Mouse (Mus musculus) gastrocnemius, adult 2 months (tissue): ENCODE measurements around the gene Strada. TPM values are rescaled to one million over a fixed set of nuclear protein-coding genes. Genes with fewer than 3 reads are reported as not detected.

Experiments used
- DNase-seq: peaks from one replicate; pipeline ENCODE4 v3.0.0; 2022
- H3K27ac ChIP-seq: fragments of 200-600 bp; 2 replicates; pipeline ENCODE4 v1.8.1; 2022; ENCODE audit warnings: mild to moderate bottlenecking
- H3K4me3 ChIP-seq: fragments of 200-600 bp; 2 replicates; pipeline ENCODE4 v1.8.1; 2022; ENCODE audit warnings: mild to moderate bottlenecking, moderate library complexity
- CTCF ChIP-seq: fragments of 200-600 bp; IDR thresholded peaks from 2 replicates; pipeline ENCODE4 v1.8.1; 2022; ENCODE audit warnings: antibody characterized with exemption, mild to moderate bottlenecking, moderate library complexity
- intact Hi-C: fragments of 180-260 bp; cut with DNase I; formaldehyde crosslinking; loops from one replicate; pipeline ENCODE4 v1.15.1; 2025
- total RNA-seq, 2 experiments: library from RNA; stranded (reverse); gene quantifications; 2 replicates each; pipeline ENCODE4 v1.2.3; 2021

The Strada gene
- total RNA-seq, 2 experiments from 2014 or later: 10.0 to 10.5 TPM

DNA sequence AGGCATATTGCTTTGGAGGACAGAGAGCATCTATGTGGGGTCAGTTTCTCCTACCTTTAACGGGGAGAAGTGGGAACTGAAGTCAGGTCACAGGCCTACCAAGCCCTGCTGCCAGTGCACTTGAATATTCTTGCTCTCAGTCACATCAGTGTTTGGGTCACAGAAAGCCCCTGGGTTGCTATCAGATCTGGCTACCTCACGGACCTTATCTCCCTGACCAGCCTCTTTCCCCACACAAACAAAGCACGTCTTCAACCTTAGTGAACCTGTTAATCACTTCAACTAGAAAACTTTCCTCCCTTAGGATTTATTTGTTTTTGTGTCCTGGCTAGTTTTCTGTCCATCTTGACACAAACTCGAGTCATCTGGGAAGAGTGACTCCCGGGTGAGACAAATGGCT is 25.6 kb downstream of the Strada start:
- DNase-seq: no peak
- Histone ChIP-seq H3K27ac (no peak overlapping the region), H3K4me3 (no peak overlapping the region)
- intact Hi-C loops: no loop called here
- no peak for TF ChIP-seq CTCF

DNA sequence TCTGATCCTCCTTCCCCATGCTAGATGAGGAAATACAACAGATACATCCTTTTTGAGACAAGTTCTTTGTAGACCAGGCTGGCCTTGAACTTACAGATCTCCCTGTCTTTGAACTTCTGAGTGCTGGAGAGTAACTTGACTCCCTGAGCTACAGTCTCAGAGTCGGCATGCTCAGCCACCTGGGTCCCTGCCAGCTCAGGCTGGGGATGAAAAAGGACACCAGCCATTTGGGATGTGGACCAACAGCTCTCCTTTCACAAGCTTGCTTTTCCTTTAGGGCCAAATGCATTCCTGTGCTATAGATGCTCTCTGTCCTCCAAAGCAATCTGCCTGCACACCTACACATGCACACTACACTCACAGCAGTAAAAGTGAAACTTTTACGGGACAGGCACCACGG is 26.9 kb downstream of the Strada start:
- Histone ChIP-seq H3K4me3 (no peak overlapping the region), H3K27ac (peak overlapping the region; percentile 69)
- intact Hi-C loops: no loop called here
- peak; percentile 88 for DNase-seq
- no peak for TF ChIP-seq CTCF

GRCm38 (mm10) chr11:106174372-106174771 is 27.6 kb downstream of the Strada start:
- Histone ChIP-seq H3K4me3 (no peak overlapping the region), H3K27ac (peak overlapping the region; percentile 69)
- DNase-seq: peak; percentile 82
- no peak for TF ChIP-seq CTCF
- intact Hi-C loops: no loop called here

GRCm38 (mm10) chr11:106173228-106173627 is 28.7 kb downstream of the Strada start:
- Histone ChIP-seq H3K27ac (no peak overlapping the region), H3K4me3 (no peak overlapping the region)
- TF ChIP-seq CTCF: no peak
- intact Hi-C loops: no loop called here
- DNase-seq: no peak

DNA sequence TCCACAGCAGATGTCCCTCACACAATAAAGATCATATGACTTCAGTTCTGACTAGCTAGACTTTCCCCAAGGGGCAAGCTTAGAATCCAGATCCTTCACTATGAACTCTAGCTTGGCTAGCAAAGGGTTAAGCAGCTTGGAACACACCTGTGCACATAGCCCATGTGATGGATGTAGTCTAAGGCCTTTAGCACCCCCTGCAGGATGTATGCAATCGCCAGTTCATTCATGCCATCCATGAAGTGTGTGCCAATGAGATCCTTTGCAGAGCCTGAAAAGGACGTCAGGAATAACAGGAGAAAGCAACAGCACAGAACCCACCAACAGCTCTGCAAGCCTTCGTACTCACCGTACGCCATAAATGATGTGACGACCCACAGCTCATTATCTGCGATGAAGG is 31.2 kb downstream of the Strada start:
- intact Hi-C loops: no loop called here
- peak; percentile 19; the same call in 1 of the 2 replicates for TF ChIP-seq CTCF
- no peak overlapping the region for H3K27ac ChIP-seq
- DNase-seq: no peak
- H3K4me3 ChIP-seq: no peak overlapping the region

DNA sequence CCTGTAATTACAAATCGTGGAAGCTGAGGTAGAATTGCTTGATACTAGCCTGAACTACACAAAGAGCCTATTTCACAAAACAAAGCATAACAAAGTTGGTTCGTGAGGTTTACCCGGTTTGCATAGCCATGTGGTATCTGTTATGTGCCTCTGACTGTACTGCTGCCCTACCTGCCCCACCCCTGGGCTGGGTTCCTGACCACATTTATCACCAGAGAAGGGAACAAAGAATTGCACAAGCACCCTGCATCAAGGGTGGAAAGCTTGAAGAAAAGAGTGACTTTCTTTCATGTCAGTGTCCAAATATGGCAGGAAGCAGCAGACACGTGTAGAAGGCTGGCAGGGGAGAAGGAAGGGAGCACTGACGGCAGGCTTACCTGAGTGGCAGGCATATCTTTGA is 34.5 kb downstream of the Strada start:
- no peak for DNase-seq
- Histone ChIP-seq H3K4me3 (no peak overlapping the region), H3K27ac (no peak overlapping the region)
- no peak for TF ChIP-seq CTCF
- intact Hi-C loops: no loop called here

DNA sequence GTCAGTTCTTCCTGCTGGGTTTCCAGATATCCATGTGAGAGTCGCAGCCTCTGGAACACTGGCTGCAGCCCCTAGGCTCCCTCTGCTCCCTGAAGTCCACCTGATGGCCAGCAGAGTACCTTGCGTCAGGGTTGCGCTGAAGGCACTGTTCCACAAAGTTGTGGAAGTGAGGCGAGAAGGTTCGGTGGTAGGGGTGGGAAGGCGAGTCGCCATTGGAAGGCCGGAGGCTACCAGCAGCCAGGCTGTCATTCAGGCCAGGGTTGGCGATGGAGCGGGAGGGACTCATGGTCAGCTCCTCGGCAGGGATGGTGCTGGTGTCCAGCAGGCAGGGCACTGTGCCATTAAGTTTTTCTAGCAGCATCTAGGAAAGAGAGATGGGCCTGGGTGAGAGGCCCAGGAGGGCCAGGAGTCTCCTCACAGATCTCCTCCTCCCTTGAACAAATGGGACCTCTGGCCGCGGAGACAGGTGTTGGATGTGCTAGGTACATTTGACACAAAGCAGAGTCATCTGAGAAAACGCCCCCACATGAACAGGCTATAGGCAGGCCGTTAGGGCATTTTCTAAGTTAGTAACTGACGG is 37.3 kb downstream of the Strada start:
- intact Hi-C loops: no loop called here
- TF ChIP-seq CTCF: no peak
- Histone ChIP-seq H3K27ac (peak overlapping the region; percentile 68), H3K4me3 (peak overlapping the region; percentile 23)
- DNase-seq: no peak

- intact Hi-C loops: no loop called here
- no peak for DNase-seq
These were observed 38.4 kb downstream of the Strada start for GRCm38 (mm10) chr11:106163546-106163945.

GRCm38 (mm10) chr11:106162237-106162636 is 39.7 kb downstream of the Strada start:
- intact Hi-C loops: no loop called here
- Histone ChIP-seq H3K27ac (no peak overlapping the region), H3K4me3 (no peak overlapping the region)
- DNase-seq: peak; percentile 66
- TF ChIP-seq CTCF: no peak

More at GRCm38 (mm10) chr11:106163546-106163945, 38.4 kb downstream of the Strada start:
- Histone ChIP-seq H3K4me3 (peak overlapping the region; percentile 23), H3K27ac (peak overlapping the region; percentile 68)
- TF ChIP-seq CTCF: no peak

DNA sequence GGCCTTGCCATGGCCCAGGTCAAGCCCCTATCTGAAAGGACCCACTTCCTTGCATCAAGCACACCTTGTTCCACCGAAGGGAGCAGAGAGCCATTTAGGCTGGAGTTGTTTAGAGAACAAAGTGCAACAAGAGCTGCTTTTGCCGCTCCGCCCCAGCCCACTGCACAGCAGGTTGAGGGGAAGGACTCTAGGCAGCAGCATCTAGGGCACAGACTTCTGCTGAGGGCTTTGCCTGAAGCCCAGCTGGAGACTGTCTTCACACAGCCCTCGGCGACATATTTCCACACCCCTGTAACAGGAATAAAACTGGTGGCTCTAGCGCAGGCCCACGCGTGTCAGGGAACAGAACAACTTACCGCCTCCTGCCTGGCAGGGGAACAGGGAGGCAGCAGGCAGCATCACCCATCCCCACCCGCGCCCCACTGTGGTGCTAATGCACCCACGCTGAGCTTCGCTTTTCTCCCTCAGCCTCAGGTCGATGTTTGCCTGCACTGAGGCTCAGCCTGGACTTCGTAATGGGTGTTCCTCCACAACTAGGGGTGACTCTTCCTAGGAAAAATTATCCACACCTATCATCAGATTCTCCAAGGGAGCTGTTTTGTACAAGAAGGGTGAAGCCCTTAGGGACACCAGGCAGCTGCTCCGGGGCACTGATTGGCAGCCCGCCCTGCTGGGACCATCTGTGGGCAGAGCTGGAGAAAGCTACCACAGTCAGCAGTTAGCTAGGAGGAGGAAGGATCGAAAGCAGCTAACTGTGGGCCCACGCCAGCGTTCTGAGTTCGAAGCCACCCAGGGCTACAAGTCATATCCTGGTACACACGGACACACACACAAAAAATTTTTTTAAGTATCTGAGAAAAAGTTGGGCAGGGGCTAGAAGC is 40.9 kb downstream of the Strada start, which contains the start of the genes Gm10840 and Limd2:
TSS of gene Gm10840 (plus strand) at position 10 of the 881 bp plus-strand sequence.
TSS of gene Limd2 (minus strand) at position 20 of the 881 bp plus-strand sequence.
- Histone ChIP-seq H3K27ac (peak within 1 kb of the TSS; percentile 85), H3K4me3 (peak within 1 kb of the TSS; percentile 92)
- no peak for TF ChIP-seq CTCF
- DNase-seq: peak; percentile 48
- intact Hi-C loops: loop anchor here (2.0 kb wide), 1 partner anchor 32 kb away; no protein-coding TSS in a partner anchor

GRCm38 (mm10) chr11:106159921-106160840 is 41.8 kb downstream of the Strada start:
- peak; percentile 82 for DNase-seq
- H3K27ac ChIP-seq: peak overlapping the region; percentile 85
- intact Hi-C loops: loop anchor here (2.0 to 10.0 kb wide), 2 partner anchors 33 to 235 kb away; no protein-coding TSS in a partner anchor
- H3K4me3 ChIP-seq: peak overlapping the region; percentile 92
- peak; percentile 43 for TF ChIP-seq CTCF
